Mouse (Mus musculus) mouse trophoblast stem cell (cell line): ENCODE results near the gene Rnf145.

Experiments
- in situ Hi-C, 2 experiments: fragments of 300-500 bp; cut with MseI, MboI; formaldehyde crosslinking; loops; 2 replicates in 1 of 2; 3 replicates in 1 of 2; pipeline ENCODE4 v1.15.1; 2025

Gene Rnf145

GRCm38 (mm10) chr11:44534999-44535750 is 16.4 kb downstream of the Rnf145 start:
- in situ Hi-C loops: no loop called here

DNA sequence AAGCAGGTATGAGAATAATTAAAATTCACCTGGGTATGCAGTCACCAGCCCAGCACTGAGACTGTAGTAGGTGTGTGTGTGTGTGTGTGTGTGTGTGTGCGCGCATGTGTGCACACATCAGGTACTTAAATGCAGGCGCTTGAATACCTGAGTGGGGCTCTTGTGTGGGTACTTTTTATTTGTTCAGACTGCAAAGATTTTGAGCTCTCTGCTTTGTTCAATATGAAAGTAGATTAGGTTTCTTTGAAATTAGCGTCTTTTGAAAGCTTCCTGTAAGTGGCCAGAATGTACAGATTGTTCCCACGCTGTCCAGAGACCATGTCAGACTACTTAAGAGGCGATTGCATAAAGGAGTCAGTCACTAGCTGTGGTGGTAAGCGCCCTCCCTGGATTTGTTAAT is 18.6 kb downstream of the Rnf145 start:
- in situ Hi-C loops: no loop called here

- in situ Hi-C loops: no loop called here
These were observed 19.3 kb downstream of the Rnf145 start for GRCm38 (mm10) chr11:44538101-44538500.

DNA sequence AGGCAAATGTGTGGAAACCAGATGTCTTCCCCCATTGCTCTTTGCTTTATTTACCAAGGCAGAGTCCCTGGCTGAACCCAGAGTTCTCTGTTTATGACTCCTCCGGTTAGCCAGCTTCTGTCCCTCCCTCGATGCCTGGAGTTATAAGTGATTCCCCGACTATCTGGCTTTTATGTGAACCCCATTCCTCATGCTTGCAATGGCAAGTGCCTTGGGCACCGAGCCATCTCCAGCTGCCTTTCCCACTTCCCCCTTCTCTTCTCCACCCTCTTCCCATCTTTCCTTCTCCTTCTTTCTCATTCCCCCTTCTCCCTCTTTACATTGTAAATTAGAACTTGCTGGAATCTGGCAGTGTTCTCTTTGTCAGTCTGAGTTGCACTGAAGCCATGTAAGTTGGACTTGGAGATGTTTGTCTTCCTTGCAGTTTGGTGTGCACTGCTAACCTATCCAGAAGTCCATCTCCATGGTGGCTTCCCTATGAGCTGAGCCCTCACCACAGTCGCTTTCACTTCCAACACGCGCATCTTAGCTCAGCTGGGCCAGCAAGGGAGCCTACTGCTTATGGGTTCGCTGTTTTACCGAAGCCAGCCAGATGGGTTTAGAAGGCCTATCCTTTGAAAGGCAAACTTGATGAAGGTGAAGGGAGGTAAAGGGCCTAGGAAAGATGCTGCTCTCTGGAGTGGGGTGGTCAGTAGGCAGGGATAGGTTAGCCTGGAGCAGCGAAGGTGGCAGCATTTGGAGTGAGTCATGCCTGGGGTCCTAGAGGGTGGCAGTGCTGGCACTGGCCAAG is 19.9 kb downstream of the Rnf145 start:
- in situ Hi-C loops: no loop called here

GRCm38 (mm10) chr11:44539291-44539930 is 20.6 kb downstream of the Rnf145 start:
- in situ Hi-C loops: no loop called here

- in situ Hi-C loops: no loop called here
These were observed 21.5 kb downstream of the Rnf145 start for GRCm38 (mm10) chr11:44540243-44540642.

- in situ Hi-C loops: no loop called here
These were observed 22.5 kb downstream of the Rnf145 start for GRCm38 (mm10) chr11:44541280-44541679.

DNA sequence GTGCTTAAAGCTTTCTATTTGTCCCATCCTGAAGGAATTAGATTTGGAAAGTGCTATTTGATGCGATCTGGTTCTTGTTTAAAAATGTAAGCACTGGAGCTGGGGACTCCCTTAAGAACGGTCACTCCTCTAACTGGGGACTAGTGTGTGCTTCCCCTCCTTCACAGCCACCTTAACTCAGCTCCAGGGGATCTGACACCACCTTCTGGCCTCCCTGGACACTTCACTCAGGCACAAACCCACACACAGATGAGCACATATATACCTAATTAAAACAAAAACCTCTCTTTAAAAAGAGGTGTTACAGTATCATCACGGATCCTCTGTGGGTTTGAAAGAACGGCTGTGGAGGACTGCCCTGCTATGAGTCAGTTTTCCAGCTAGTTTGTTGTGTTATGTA is 23.0 kb downstream of the Rnf145 start:
- in situ Hi-C loops: no loop called here

DNA sequence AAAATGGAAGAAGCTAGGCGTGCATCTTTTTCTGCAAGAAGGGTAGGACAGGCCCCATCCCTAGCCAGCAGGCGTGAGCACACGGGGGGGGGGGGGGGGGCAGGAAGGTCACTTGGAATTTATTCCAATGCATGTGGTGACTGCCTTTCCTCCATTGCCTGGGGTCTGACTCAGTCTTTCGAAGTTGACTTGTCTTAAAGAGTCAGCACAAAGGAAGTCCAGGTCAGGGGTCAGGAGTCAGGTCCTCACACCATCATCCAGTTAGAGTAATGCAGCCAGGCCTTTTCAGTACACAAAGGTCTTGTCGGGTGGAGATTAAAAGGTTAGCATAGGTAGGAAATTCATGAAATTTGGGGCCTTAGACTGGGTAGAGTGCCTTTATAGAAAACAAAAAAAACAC is 24.8 kb downstream of the Rnf145 start:
- in situ Hi-C loops: no loop called here

- in situ Hi-C loops: no loop called here
These were observed 25.2 kb downstream of the Rnf145 start for GRCm38 (mm10) chr11:44543996-44544395.

DNA sequence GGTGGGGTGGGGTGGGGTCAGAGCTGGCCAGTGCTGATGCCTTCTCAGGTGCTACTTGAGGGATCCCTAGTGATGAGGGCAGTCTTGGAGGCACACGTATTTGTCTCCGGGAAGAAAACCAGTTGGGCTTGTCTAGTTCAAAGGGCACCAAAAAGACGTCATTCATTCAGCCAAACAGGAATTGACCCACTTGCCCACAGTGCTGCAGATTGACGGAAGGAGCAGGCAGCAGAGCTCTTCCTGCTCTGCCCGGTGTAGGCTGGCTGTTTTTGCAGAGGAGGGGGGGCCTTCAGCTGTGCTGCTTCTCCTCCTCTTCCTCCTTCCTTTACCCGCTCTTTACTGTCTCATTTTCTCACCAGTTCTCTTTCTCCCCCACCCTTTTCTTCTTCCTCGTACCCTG is 26.4 kb downstream of the Rnf145 start:
- in situ Hi-C loops: no loop called here

DNA sequence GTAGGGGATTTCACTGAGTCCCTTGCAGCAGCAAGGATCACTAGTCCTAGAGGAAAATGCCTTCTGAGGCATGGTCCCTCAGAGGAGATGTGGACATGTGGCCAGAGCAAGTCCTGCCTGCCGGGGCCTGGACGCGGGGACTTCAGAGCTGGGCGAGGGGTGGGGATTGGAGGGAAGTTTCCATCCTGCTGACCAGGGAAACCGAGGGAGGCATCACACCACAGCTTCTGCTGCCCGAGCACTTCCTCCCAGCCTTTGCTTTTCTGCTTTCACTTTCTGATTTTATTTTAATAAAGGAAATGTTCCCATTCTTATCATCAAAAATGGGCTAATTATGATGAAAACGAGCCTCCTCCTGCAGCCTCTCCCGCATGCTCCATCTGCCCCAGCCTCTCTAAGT is 27.5 kb downstream of the Rnf145 start:
- in situ Hi-C loops: no loop called here

GRCm38 (mm10) chr11:44547651-44548196 is 29.0 kb downstream of the Rnf145 start:
- in situ Hi-C loops: no loop called here

- in situ Hi-C loops: no loop called here
These were observed 30.1 kb downstream of the Rnf145 start for GRCm38 (mm10) chr11:44548816-44549215.

DNA sequence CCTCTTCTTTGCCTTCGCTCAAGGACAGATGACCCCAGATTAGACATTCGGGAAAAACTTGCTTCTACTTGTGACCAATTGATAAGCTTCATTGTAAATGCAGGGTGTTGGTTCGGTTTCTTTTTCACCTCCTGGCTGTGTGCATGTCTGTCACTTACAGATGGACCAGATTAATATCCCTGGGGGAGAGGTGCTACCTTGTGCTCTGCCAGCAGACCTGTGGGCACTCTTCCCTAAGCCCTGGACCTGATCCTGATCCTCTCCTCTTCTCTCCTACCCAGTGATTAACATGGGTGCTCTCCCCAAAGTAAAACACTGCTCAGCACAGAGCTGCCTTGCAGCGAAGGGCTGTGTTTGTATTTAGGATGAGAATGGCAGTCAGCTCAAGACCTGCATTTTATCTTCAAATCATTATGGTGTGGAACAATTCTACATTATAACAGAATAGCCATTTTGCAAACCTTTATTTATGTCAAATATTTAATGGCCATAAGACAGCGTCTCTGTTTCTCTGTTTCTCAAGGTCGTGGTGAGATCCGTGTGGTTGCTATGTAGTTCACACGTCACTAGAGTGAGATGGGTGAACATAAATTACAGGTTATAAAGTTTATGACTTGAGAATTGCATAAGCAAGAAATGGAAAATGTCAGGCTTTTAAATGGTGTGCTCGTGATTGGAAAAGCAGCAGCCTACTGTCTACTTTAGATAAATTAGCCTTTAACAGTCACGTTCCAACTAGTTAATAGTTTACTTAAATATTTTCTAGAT is 30.9 kb downstream of the Rnf145 start:
- in situ Hi-C loops: no loop called here

- in situ Hi-C loops: no loop called here
These were observed 32.2 kb downstream of the Rnf145 start for GRCm38 (mm10) chr11:44550996-44551395.

DNA sequence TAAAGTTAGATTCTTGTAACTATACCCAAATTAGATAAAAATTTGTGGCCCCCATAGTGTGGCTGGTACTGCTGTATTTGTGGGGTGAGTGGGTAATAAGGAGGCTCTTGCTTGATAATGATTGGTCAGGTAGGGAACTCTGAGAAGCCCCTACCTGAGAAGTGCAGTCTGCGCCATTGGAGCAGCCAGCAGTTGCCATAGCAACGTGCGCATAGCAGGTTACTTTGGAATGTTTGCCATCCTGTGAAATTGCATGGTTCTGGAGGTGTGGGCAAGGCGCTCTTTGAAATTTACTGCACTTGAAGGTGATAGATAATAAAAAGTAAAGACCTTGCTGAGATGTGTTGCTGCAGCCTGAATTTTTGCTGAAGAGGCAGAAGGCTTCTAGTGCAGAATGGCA is 35.6 kb downstream of the Rnf145 start:
- in situ Hi-C loops: no loop called here

DNA sequence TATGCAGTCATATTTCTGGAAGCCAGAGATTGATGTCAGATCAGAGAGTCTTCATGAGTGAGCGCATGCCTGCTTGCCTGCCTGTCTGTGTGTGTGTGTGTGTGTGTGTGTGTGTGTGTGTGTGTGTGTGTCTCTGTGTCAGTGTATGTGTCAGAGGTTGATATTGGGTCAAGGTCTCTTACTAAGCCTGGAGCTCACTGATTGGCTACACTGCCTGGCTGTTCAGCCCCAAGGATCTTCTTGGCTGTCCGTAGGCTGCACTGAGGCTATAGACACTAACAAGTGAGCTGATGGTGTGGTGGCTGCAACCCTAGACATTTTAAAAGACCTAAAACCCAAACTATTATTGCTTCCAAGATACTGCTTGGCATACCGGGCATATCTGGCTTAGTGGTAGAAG is 39.8 kb downstream of the Rnf145 start:
- in situ Hi-C loops: no loop called here

- in situ Hi-C loops: no loop called here
These were observed 40.7 kb downstream of the Rnf145 start for GRCm38 (mm10) chr11:44559466-44559865.

DNA sequence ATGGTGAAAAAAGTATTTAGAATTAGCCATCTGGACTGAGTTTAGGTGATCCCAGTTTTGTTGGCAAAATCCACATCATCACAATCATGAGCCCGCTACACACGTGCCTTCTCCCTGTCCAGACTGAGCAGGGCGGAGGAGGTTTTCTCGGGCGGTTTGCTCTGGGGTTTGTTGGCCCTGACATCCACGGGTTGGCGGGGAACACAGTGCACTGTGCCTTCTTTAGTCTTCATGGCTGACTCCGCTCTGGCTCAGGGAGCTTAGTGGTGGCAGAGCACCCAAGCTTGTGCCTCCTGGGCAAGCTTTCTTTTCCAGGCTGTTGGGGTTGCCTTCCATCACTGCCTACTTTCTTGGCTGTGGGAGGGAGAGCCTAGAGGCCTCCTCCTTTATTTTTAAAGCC is 41.6 kb downstream of the Rnf145 start:
- in situ Hi-C loops: no loop called here

- in situ Hi-C loops: no loop called here
These were observed 42.8 kb downstream of the Rnf145 start for GRCm38 (mm10) chr11:44561476-44562015.
